Mouse (Mus musculus) retina, postnatal 1 day (tissue): Measurements from ENCODE around the gene Aldh8a1.

Experiments used
- DNase-seq: peaks from one replicate; pipeline ENCODE4 v3.0.0-alpha.2; 2012

The Aldh8a1 gene

GRCm38 (mm10) chr10:21420457-21421424 is 43.6 kb downstream of the Aldh8a1 start:
- DNase-seq, result peak; percentile 81

GRCm38 (mm10) chr10:21426515-21426914 is 49.4 kb downstream of the Aldh8a1 start:
- no peak for DNase-seq

GRCm38 (mm10) chr10:21427996-21428395 is 50.9 kb downstream of the Aldh8a1 start:
- DNase-seq, result no peak

GRCm38 (mm10) chr10:21439268-21439667 is 62.2 kb downstream of the Aldh8a1 start:
- DNase-seq, result no peak

- no peak for DNase-seq
These were observed 63.9 kb downstream of the Aldh8a1 start for GRCm38 (mm10) chr10:21441020-21441419.

GRCm38 (mm10) chr10:21441690-21442089 is 64.6 kb downstream of the Aldh8a1 start:
- no peak for DNase-seq

GRCm38 (mm10) chr10:21443646-21444324 is 66.7 kb downstream of the Aldh8a1 start:
- DNase-seq, result peak; percentile 41

- DNase-seq, result no peak
These were observed 67.3 kb downstream of the Aldh8a1 start for GRCm38 (mm10) chr10:21444410-21444809.
